Mouse (Mus musculus) 3T3-L1 (cell line): ENCODE results near the gene Col6a3.

Experiments
- DNase-seq: peaks from one replicate; pipeline ENCODE4 v3.0.0-alpha.2; 2015; ENCODE audit warnings: low read depth, low spot score

The Col6a3 gene

GRCm38 (mm10) chr1:90723754-90724153, 120.0 kb downstream of the Col6a3 start:
- no peak for DNase-seq

GRCm38 (mm10) chr1:90723325-90723724, 120.4 kb downstream of the Col6a3 start:
- no peak for DNase-seq

GRCm38 (mm10) chr1:90722021-90722420, 121.8 kb downstream of the Col6a3 start:
- no peak for DNase-seq

- no peak for DNase-seq
Observed at GRCm38 (mm10) chr1:90720610-90721241, 123.0 kb downstream of the Col6a3 start.

GRCm38 (mm10) chr1:90718826-90719550, 124.8 kb downstream of the Col6a3 start:
- DNase-seq: peak; percentile 85

- DNase-seq: no peak
Observed at GRCm38 (mm10) chr1:90716258-90716657, 127.5 kb downstream of the Col6a3 start.
